Mouse (Mus musculus): ENCODE results near the gene Rdm1. TPM values are rescaled to one million over a fixed set of nuclear protein-coding genes. Genes with fewer than 3 reads are reported as not detected.

The Rdm1 gene
- total and polyA plus RNA-seq, 3 experiments = 6.5 to 6.8 TPM; not detected in 1

DNA sequence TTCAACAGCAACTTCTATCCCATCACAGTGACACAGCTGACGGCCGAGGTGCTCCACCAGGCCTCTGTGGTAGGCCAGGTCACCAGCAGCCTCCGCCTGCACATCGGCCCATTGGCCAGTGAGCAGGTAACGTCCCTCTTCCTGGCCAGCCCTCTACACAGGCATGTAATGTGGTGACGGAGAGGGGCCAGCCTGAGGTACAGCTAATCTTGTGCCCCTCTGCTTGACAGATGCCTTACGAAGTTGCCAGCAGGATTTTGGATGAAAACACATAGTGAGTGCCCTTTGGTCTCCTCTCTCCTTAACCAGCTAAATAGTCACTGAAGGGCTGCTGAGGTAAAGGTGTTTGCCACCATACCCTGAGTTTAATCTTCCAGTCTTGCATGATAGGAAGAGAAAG is 38.1 kb upstream of the Rdm1 start:
- TF ChIP-seq POLR2AphosphoS5 (IDR thresholded peaks at IDR 0.05; ENCODE audit: borderline replicate concordance, low read depth, low read length) (no peak), KAT2A (conservative IDR thresholded peaks at IDR 0.05; ENCODE audit: low read depth, low read length) (no peak), TAL1 (IDR thresholded peaks at IDR 0.05; ENCODE audit: low read length) (no peak), TCF12 (IDR thresholded peaks at IDR 0.05; ENCODE audit: low read depth, low read length) (no peak), HCFC1 (IDR thresholded peaks at IDR 0.05; ENCODE audit: low read depth, low read length) (no peak), ZNF384 (IDR thresholded peaks at IDR 0.05; ENCODE audit: low read depth, low read length) (no peak), ZKSCAN1 (IDR thresholded peaks at IDR 0.05; ENCODE audit: low read depth, low read length) (no peak), ETS1 (IDR thresholded peaks at IDR 0.05; ENCODE audit: low read depth, low read length) (no peak), MYB (IDR thresholded peaks at IDR 0.05; ENCODE audit: low read depth, low read length) (no peak), MAFK (IDR thresholded peaks at IDR 0.05; ENCODE audit: borderline replicate concordance, low read depth, low read length) (no peak)
- no peaks in the 10 kb centered on the region for H3K27me3 ChIP-seq (ENCODE audit: control insufficient read depth in 1 of 2, insufficient read depth in 2 of 2, low read length in 2 of 2)
- DNase-seq (ENCODE audit: low read depth, low spot score) = peak; percentile 35
- peaks cover 0 to 5% of the 10 kb centered on the region in 2 experiments; a peak in 1 of 4 replicates for H3K4me1 ChIP-seq (ENCODE audit: control insufficient read depth in 1 of 2, insufficient read depth in 2 of 2, low read length in 2 of 2)
- peak overlapping the region; percentile 55; the same call in 1 of the 2 replicates for H3K9ac ChIP-seq (ENCODE audit: control insufficient read depth, low read depth, low read length, poor library complexity, severe bottlenecking)
- no peaks in the 10 kb centered on the region for H3K79me2 ChIP-seq (ENCODE audit: control insufficient read depth, insufficient read depth, low read length, poor library complexity)
- H3K9me3 ChIP-seq (replicated peaks; ENCODE audit: insufficient read depth, low read length) = no peaks in the 10 kb centered on the region
- H3K27ac ChIP-seq (ENCODE audit: control insufficient read depth, low read depth, low read length) = no peak overlapping the region
- H3K4me3 ChIP-seq (ENCODE audit: control insufficient read depth in 1 of 2, insufficient read depth in 1 of 2, low read depth in 2 of 2, low read length in 2 of 2) = no peak overlapping the region; a peak in 1 of 4 replicates
- no peaks in the 10 kb centered on the region; a peak in 1 of 4 replicates for H3K36me3 ChIP-seq (ENCODE audit: control insufficient read depth in 1 of 2, insufficient read depth in 2 of 2, low read length in 2 of 2)

- no peaks in the 10 kb centered on the region for H3K9me3 ChIP-seq (replicated peaks; ENCODE audit: insufficient read depth, low read length)
- no peaks in the 10 kb centered on the region; a peak in 1 of 4 replicates for H3K36me3 ChIP-seq (ENCODE audit: control insufficient read depth in 1 of 2, insufficient read depth in 2 of 2, low read length in 2 of 2)
- H3K27ac ChIP-seq (ENCODE audit: control insufficient read depth, low read depth, low read length) = no peak overlapping the region
- H3K4me1 ChIP-seq (ENCODE audit: control insufficient read depth in 1 of 2, insufficient read depth in 2 of 2, low read length in 2 of 2) = peaks cover 0 to 5% of the 10 kb centered on the region in 2 experiments; a peak in 1 of 4 replicates
- H3K79me2 ChIP-seq (ENCODE audit: control insufficient read depth, insufficient read depth, low read length, poor library complexity) = no peaks in the 10 kb centered on the region
- TF ChIP-seq SIN3A (IDR thresholded peaks at IDR 0.05; ENCODE audit: low read length) = peak; percentile 64
- TF ChIP-seq ZC3H11A (IDR thresholded peaks at IDR 0.05; ENCODE audit: low read depth, low read length) = peak; percentile 27; the same call in 1 of the 2 replicates
- TF ChIP-seq RAD21 (IDR thresholded peaks at IDR 0.05; ENCODE audit: low read depth, low read length) = peak; percentile 56
- TF ChIP-seq CHD1 (IDR thresholded peaks at IDR 0.05; ENCODE audit: low read depth, low read length) = no peak
- no peak for TF ChIP-seq GABPA (IDR thresholded peaks at IDR 0.05; ENCODE audit: low read depth, low read length)
- peak; percentile 86 to 91 (median 90) for TF ChIP-seq CTCF (IDR thresholded peaks at IDR 0.05 in 2 of 3, conservative IDR thresholded peaks at IDR 0.05 in 1 of 3; ENCODE audit: control insufficient read depth in 1 of 3, insufficient read depth in 1 of 3, low read depth in 2 of 3, low read length in 3 of 3, poor library complexity in 1 of 3, severe bottlenecking in 1 of 3)
- 0 out of 2 replicates have a peak, but pooled peaks have one; percentile 7 for TF ChIP-seq ZNF384 (IDR thresholded peaks at IDR 0.05; ENCODE audit: low read depth, low read length)
- TF ChIP-seq ELF1 (IDR thresholded peaks at IDR 0.05; ENCODE audit: low read depth, low read length) = peak; percentile 82
- no peak for TF ChIP-seq MAZ (IDR thresholded peaks at IDR 0.05; ENCODE audit: low read depth, low read length)
- no peak for TF ChIP-seq USF2 (IDR thresholded peaks at IDR 0.05; ENCODE audit: borderline replicate concordance in 1 of 2, insufficient read depth in 1 of 2, low read depth in 1 of 2, low read length in 2 of 2)
- TF ChIP-seq HCFC1 (IDR thresholded peaks at IDR 0.05; ENCODE audit: low read depth, low read length) = peak; percentile 48; the same call in 1 of the 2 replicates
- TF ChIP-seq MYB (IDR thresholded peaks at IDR 0.05; ENCODE audit: low read depth, low read length) = no peak
- 0 out of 4 replicates have a peak, but pooled peaks of 1 of the 2 experiments have one; percentile 14 for TF ChIP-seq EP300 (IDR thresholded peaks at IDR 0.05; ENCODE audit: low read depth in 1 of 2, low read length in 2 of 2)
- TF ChIP-seq POLR2A (IDR thresholded peaks at IDR 0.05; ENCODE audit: control insufficient read depth in 1 of 2, insufficient read depth in 1 of 2, low read depth in 1 of 2, low read length in 2 of 2, poor library complexity in 1 of 2) = no peak
- peak; percentile 43; the same call in 1 of the 2 replicates for TF ChIP-seq TBP (IDR thresholded peaks at IDR 0.05; ENCODE audit: low read depth, low read length)
- TF ChIP-seq USF1 (IDR thresholded peaks at IDR 0.05; ENCODE audit: low read depth, low read length) = no peak
- TF ChIP-seq ZMIZ1 (IDR thresholded peaks at IDR 0.05; ENCODE audit: low read depth, low read length) = no peak
- peak; percentile 68 for TF ChIP-seq SMC3 (IDR thresholded peaks at IDR 0.05; ENCODE audit: low read depth, low read length)
- H3K4me3 ChIP-seq (ENCODE audit: control insufficient read depth in 1 of 2, insufficient read depth in 1 of 2, low read depth in 2 of 2, low read length in 2 of 2) = no peak overlapping the region; a peak in 1 of 4 replicates
- H3K9ac ChIP-seq (ENCODE audit: control insufficient read depth, low read depth, low read length, poor library complexity, severe bottlenecking) = peak overlapping the region; percentile 55
- peak; percentile 90 for DNase-seq (ENCODE audit: low read depth, low spot score)
- no peaks in the 10 kb centered on the region for H3K27me3 ChIP-seq (ENCODE audit: control insufficient read depth in 1 of 2, insufficient read depth in 2 of 2, low read length in 2 of 2)
These were observed 37.6 kb upstream of the Rdm1 start for GRCm38 (mm10) chr11:101589444-101589843.
